Mouse (Mus musculus): ENCODE measurements around the gene Itga2b.

Gene Itga2b

DNA sequence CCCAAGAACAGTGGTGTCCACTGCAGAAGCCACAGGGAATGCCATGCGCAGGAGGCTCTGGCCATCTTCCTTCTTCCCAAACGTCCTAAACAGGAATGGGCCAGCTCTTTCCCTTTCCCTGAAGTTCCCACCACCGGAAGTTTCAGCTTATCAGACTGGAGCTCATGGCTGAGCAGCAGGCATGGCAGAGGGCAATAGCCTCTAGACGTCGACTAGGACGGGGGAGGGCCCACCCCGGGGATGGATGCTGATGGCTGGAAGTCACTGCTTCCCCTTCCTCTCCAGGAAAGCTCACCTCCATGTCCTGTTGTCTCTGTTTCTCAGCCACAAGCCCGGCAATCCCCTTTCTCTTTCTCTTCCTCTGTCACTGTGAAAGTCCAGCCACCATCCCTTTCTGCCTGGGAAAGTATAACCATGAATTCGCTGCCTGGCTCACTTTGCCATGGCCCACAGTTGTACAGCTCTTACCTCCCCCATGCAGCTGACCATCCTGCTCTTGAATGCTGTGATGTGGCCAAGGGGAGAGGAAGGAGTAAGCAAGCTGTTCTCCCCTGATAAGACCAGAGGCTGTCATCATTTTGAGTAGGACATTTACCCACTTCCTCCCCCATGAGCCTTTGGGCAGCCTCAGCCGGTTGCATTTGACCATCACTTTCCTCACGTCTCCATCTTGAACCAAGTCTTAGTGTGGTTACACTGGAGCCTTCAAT is at the start of gene Itga2b:
TSS of gene Itga2b (minus strand) at position 475 of the 710 bp plus-strand sequence.
- in situ Hi-C loops (cut with MseI, MboI) = no loop called here

DNA sequence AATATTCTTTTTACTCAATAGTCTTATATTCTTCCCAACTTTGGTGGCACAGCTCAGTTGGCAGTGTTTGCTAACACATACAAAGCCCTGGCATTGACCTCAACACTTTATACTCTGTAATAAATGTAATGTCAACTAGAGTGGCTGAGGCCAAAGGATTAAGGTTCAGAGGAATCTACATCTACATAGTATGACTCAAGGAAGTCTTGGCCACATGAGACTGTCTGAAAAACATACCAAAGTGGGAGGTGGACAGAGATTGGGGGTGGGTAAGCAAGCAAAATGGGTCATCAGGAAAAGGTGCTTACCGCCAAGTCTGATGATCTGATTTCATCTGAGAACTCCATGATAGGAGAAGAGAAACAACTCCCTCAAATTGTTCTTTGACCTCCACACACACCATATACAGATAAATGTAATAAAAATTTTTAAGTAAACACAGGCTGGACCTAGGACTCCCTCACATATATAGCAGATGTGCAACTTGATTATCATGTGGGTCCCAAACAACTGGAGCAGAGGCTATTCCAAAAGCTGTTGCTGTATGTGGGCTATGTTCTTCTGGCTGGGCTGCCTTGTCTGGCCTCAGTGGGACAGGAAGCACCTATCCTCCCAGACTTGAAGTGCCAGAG is 45.0 kb upstream of the Itga2b start:
- in situ Hi-C loops (cut with MseI, MboI) = no loop called here

DNA sequence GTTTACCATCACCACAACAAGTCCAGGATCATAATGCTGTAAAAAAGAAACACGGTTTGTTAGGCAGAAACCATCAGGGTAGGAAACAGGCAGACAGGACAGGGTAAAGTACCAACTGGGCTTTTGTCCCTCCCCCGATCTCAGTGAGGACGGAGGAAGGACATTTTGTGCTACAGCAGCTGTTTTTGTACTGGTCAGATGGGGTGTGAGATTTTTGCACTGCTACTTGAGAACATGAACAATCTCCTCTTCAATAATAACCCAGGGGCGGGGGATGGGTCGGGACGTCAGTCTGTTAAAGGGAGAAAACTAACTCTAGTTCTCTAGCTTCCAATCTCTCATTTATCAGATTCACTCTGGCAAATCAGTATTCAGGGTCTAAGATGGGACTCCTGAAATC is 40.3 kb upstream of the Itga2b start:
- in situ Hi-C loops (cut with MseI, MboI) = no loop called here

DNA sequence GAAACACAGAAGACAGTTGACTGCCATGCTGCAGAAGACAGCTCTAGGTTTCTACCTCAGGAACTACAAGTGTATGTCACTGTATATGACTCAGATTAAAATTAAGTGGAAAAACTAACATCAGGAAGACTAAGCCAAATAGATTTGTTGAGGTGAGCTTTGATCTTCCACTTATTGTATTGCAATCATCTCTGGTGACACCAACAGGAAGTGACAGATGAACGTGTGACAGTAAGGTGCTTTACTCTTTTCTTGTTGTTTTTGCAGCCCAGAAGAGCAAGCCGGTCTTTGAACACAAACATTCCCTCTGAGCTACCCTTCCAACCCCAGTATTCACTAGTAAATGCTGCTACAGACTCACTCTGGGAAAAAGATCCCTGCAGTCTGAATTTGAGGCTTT is 26.8 kb upstream of the Itga2b start:
- in situ Hi-C loops (cut with MseI, MboI) = no loop called here

DNA sequence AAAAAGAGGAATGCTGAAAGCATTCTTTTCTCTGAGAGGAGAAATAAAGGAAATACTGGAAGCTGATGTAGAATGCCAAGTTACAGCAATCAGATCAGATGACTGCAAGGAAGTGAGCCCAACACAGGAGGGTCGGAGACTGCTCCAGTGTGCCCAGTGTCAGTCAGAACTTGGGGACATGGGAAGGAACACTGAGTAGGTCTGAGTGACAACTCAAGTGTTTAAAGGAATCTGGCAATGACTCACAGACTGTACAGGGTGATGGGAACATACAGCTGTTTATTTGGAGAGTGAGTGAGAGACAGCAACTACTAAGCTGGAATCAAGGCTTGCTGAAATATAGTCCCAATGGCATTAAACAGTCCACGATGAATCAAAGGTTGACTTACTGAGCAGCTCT is 26.3 kb upstream of the Itga2b start:
- in situ Hi-C loops (cut with MseI, MboI) = no loop called here

DNA sequence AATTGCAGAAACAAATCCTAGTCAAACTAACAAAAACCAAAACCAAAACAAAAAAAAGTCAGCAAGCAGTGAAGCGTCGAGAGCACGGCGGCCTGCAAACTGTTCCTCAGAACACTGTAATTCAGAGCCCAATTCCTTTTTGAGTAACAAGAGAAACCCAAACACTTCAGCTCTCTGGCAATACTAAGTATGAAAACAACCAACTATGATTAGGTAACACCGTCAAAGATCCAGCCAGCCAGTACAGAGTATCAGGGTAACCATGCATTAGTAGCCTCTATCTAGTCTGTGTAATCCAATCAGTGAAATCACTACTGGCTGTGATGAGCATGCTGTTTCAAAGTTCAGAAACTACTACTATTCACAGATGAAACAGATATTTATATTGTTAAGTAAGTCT is 25.8 kb upstream of the Itga2b start:
- in situ Hi-C loops (cut with MseI, MboI) = no loop called here

DNA sequence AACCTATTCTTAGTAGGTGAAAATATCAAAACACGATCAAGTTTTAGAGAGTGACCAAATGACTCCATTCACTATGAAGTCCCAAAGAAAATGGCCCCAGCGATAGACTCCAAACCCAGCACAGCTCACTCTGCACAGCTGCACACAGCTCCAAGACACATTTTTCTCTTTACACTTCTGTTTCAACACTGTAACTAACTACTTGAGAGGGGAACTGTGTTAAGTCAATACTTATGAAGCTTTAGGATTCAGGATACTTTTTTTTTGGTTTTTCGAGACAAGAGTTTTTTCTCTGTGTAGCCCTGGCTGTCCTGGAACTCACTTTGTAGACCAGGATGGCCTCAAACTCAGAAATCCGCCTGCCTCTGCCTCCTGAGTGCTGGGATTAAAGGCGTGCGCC is 25.2 kb upstream of the Itga2b start:
- in situ Hi-C loops (cut with MseI, MboI) = no loop called here

DNA sequence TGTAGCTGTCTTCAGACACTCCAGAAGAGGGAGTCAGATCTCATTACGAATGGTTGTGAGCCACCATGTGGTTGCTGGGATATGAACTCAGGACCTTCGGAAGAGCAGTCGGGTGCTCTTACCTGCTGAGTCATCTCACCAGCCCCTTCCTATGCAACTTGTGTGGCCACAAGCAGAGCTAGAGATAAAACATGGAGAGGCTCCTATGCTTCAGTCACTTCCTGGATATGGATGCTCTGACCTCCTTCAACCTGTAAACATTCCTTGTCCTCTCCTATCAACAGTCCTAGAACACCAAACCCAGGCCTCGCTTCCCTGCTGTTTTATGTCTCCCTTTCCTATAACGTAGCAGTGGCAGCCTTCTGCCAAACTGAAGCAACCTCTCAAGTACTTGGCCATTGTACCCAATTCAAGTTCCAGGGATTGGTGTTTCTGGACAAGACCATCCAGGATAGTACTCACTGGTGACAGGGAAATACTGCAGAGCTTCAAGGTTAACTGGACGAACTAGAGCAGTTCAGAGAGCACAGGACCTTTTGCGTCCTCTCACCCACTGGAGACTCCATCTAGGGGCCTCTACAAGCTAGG is 24.2 kb upstream of the Itga2b start:
- in situ Hi-C loops (cut with MseI, MboI) = no loop called here

DNA sequence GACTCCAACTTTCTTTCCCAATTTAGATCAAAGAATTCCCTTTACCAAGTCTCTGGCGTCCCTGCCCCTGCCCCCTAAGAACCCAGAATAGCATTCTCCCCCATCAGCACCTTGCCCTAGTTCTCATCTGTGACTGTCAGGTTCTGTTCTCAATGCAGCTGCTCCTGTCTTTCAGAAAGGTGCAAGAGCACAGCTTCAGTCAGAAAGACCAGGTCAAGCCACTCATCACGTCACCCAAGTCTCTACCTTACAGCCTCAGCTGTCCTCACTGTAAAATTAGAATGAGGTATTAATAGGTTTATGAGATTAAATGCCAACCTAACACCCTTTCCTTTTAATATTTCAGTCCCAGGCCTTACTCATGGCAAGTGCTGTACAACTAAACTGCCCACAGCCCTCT is 23.3 kb upstream of the Itga2b start:
- in situ Hi-C loops (cut with MseI, MboI) = no loop called here

DNA sequence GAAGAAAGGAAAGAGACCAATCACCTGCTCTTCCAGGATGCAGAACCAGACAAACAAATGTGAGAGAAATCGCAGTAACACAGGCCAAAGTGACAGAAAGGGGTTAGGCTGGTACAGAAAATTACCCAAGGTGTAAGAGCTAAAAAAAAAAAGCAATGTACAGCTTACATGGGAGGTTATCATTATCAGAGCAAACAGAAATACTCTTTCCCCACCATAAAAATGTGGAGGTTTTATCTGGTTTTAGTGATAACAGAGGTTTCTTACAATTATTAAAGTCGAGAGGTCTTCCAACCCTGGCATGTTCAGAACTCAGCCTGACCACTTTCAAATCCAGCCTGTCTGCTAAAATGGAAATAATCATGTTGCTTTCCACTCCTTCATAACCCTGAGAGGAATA is 18.0 kb upstream of the Itga2b start:
- in situ Hi-C loops (cut with MseI, MboI) = loop anchor here in 1 of 2 experiments (10.0 kb wide), 1 partner anchor 167 kb away; no protein-coding TSS in a partner anchor

DNA sequence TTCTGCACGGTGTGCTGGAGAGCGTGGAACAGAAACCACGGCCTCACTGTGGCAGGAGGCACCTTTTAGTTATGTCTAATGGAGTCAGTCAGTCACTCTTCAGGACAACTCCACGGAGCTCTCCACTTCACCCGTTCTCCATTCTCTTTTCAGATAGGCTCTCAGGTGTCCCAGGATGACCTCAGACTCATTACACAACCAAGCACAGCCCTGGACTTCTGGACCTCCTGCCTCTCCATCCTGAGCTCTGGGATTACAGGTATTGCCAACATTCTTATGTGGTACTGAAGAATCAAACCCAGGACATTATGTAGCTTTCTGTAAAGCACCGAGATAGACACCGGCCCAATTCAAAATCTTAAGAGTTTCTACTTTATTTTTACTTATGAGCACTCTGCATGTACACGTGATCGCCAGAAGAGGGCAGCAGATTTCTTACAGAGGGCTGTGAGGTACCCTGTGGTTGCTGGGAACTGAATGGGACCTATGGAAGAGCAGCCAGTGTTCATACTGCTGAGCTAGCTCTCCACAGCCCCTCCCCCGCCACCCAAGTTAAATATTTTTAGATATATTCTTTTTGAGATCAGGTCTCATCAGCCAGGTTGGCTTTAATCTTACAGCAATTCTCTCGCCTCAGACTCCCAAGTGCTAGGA is 16.9 kb upstream of the Itga2b start:
- in situ Hi-C loops (cut with MseI, MboI) = loop anchor here in 1 of 2 experiments (10.0 kb wide), 1 partner anchor 168 kb away; no protein-coding TSS in a partner anchor

DNA sequence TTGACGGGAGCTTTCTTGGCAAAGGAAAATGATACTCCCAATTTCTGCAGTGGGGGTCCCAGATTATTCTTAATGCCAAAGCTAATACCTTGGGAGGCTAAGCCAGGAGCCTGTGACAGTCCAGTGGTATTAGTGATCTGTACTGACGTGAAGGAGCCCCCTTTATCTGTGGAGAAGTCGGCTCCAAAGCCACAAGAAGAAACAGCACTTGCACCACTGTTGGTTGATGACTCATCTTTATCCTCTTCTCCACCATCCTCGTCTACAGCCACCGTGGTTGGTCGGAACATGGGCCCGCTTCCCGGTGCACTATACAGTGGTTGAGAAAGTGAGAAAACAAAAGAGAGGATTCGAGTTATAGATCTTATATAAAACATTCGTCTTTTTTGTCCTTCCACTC is 11.9 kb upstream of the Itga2b start:
- in situ Hi-C loops (cut with MseI, MboI) = loop anchor here in 1 of 2 experiments (10.0 kb wide), 1 partner anchor 173 kb away; no protein-coding TSS in a partner anchor

DNA sequence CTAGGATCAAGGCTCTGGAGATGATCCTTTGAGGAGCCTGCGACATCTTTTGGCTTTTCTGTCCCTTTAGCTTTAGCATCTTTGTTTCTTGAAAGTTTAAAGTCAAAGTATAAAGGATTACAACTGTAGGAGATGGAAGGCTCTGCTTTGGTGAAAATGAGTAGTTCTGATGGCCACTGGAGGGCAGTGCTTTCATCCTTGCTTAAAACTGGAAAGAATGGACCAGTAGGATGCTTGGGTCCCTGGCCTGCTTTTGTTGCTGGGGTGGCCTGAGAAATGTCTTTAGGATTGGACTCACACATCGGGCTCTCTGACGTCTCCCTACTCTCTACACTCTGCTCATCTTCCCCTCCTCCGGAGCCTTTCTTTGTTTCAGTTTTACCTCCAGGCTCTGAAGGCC is 11.0 kb upstream of the Itga2b start:
- in situ Hi-C loops (cut with MseI, MboI) = loop anchor here in 1 of 2 experiments (10.0 kb wide), 1 partner anchor 174 kb away; no protein-coding TSS in a partner anchor

DNA sequence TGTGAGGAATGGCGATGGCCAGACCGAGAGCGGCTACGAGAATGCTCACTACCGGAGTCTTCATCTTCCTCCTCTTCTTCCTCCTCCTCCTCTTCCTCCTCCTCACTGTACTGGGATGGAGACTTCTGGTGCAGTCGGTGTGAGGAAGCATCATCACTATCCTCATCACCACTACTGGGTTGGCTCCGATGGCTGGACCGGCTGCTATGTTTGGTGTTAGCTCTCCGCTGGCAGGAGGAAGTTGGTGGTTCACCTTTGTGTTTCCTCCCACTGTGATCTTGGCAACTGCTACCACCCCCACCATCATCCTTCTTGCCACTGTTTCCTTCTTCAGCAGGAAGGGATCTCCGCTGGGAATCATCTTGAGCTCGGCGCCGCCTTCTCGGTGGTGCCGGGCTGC is 10.2 kb upstream of the Itga2b start:
- in situ Hi-C loops (cut with MseI, MboI) = loop anchor here in 1 of 2 experiments (10.0 kb wide), 1 partner anchor 175 kb away; no protein-coding TSS in a partner anchor

DNA sequence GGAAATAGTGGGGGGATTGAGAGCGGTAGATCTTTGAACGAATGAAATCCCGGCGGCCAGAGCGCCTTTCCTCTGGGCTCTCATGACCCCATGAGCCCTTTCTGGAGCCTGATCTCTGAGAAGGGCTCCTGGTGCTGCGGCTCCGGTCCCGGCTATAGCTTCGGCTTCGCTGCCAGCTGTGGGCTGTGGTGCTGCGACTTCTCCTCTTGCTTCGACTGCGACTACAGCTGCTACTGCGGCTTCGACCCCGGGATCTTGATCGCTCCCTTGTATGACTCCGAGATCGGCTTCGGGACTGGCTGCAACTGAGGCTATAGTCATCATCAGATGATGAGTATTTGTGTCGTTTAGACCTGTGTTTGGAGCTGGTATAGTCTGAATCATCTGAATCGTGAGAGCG is 9.7 kb upstream of the Itga2b start:
- in situ Hi-C loops (cut with MseI, MboI) = no loop called here

DNA sequence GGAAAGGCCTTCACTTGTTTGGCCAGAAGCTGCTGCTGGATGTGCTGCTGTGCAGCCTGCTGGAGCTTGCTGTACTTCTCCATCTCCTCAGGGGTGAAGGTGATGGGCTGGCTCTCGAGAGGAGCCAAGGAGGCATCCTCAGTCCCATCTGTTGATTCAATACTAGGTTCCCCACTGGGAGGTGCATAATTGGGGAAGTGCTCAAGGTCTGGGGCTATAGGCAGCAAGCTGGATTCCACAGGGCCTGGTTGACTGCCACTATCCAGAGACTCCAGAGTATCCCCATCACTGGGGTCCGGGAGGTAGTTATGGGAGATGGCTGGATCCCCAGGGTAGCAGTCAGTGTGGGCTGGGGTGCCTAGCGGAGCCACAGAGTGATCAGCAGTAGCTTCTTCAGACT is 8.7 kb upstream of the Itga2b start:
- in situ Hi-C loops (cut with MseI, MboI) = no loop called here

DNA sequence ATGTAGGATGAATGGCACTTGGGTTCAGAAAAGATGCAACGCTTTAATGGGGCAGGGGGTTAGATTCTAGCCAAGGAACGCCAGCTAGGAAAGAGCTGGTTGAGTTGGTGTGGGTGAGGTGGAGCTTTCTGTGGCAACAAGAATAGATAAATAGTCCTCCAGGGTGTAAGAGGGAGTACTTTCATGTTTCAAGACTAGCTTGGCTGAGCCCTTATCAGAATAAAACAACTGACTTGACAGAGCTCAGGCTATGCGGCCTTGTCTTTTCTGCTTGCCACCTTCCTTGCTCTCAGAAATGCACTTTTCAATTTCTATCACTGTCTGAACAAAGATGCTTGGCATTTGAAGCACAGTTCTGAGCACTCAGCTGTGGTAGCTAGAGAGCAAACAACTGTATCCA is 5.1 kb upstream of the Itga2b start:
- in situ Hi-C loops (cut with MseI, MboI) = no loop called here

DNA sequence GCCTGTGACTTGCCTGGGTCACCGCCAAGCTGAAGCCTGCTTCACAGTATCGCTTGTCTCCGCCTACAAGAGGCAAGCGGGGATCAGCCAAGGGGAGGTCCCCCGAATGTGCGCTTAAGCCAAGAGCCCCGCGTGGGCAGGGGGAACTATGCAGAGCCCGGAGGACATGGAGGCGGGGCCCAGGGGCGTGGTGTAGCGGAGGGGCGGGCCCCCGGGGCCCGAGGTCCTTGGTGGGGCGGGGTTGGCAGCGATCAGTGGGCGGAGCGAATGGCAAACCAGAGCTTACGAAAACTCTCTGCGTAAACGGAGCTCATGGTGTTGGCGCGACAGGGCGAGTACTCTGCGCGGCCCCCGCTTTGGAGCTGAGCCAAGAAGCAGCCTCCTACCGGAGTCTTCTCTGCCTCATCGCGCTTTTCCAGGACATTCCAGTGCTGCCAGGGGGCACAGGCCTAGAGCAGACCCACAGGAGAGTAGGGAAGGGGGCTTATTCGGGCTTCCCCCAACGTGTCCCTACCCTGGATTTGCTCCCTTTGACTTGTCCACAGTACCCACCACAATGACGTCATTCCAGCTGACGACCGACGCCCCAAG is 2.8 kb downstream of the Itga2b start:
- in situ Hi-C loops (cut with MseI, MboI) = no loop called here

DNA sequence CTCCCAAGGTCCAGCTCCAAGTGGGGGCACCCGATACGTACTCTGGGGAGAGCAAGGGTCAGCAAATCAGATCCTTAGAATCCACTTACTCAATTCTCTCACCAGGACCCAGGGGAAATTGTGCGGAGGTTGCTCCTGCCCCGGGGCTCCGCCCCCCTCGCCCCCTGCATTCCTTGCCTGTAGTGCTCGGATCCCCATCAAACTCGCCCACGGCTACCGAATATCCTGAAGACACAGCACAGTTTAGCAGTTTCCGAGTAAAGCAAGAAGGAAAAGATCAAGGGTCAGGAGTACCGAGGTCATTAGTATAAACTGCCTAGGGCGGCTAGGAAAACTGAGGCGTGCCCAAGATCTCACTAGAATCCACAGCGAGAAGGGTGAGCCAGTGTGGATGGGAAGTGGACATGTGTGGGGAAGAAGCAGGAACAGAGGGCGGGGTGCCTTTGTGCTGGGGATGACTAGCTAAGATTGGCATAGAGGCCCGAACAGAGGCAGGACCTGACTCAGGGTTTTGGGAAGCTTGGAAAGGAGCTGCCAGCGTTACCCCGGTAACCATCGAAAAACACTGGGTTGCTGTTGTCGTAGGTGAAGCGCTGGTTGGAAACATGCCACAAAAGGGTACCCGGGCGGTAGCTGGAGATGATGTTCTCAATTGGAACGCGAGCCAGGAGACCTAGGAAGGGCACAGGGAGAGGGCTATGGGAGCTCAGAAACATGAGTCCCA is 4.0 kb downstream of the Itga2b start:
- in situ Hi-C loops (cut with MseI, MboI) = no loop called here

DNA sequence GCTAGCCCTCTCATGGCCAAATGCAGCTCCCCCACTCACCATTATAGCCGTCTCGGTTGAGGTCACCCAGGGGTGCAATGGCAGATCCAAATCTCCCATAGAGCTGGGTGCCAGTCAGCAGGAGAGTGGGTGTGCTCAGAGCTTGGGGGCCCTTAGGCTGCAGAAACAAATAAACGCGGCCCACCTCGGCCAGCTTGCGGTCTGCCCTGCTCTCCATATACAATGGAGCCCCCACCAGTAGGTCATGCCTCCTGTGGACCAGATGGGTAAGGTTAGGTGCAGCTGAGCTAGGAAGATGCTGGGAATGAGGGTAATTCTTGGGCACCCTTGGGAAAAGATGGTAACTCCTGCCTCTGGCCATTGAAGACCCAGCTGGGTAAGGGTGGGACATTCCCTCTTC is 5.0 kb downstream of the Itga2b start:
- in situ Hi-C loops (cut with MseI, MboI) = no loop called here

DNA sequence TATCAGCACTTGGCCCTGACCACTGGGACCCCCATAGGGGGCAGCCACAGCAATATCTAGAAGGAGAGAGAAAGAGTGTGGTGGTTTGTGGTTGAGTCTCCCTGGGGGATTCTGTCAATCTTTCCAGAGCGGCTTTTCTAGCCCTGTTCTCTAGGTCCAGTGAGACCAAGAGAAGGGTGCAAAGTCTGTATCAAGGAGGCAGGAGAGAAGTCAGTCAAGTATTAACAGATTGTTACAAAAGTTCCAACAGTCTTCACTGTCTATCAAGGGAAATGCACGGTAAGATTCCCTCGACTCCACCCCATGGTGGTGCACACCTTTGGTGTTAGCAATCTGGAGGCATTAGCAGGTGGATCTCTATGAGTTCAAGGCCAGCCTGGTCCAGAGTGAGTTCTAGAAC is 8.2 kb downstream of the Itga2b start:
- in situ Hi-C loops (cut with MseI, MboI) = no loop called here

All from mouse trophoblast stem cell (cell line).